Mouse (Mus musculus): ENCODE data around the gene Gm12886. TPM values are rescaled to one million over a fixed set of nuclear protein-coding genes. Genes with fewer than 3 reads are reported as not detected.

The Gm12886 gene
- not detected in 2 replicates for polyA plus RNA-seq (2015; fragmentation: Nextera tagmentation; extraction: Ambion mirVana)

- H3K4me3 ChIP-seq (replicated peaks) = no peak within 1 kb of the TSS
- H3K27me3 ChIP-seq (replicated peaks) = no peaks in the 10 kb centered on the region
- no peak within 1 kb of the TSS for H3K9ac ChIP-seq (replicated peaks)
- H3K36me3 ChIP-seq = no peaks in the 10 kb centered on the region
- WGBS = 63% methylated on average over 3 of the region's 3 CpGs
- H3K4me1 ChIP-seq = no peaks in the 10 kb centered on the region
- H3K4me2 ChIP-seq = no peak within 1 kb of the TSS
- no peak within 1 kb of the TSS for H3K27ac ChIP-seq (replicated peaks)
- no peak for ATAC-seq (ENCODE audit: low FRiP score)
- H3K9me3 ChIP-seq (replicated peaks) = peaks cover 11% of the 10 kb centered on the region; the same call in 1 of the 2 replicates
These were observed at the start of gene Gm12886 for GRCm38 (mm10) chr4:121422999-121423398. Gene Gm12886, minus strand, starts transcription at chr4:121423099.

Other genes starting within 250 kb of the Gm12886 start
- 26.8 and 27.3 TPM in 2 replicates for gene Rlf, start 208.0 kb downstream of the Gm12886 start, polyA plus RNA-seq (2015; fragmentation: Nextera tagmentation; extraction: Ambion mirVana)
- gene Gm12888, start 98.2 kb downstream of the Gm12886 start, polyA plus RNA-seq (2015; fragmentation: Nextera tagmentation; extraction: Ambion mirVana) = not detected in 2 replicates
- gene Gm12887, start 199.0 kb upstream of the Gm12886 start, polyA plus RNA-seq (2015; fragmentation: Nextera tagmentation; extraction: Ambion mirVana) = not detected in 2 replicates